Mouse (Mus musculus) layer of hippocampus, adult 18-20 months (tissue): ENCODE measurements around the gene Tmed8. TPM values are rescaled to one million over a fixed set of nuclear protein-coding genes. Genes with fewer than 3 reads are reported as not detected.
A peak's percentile ranks its signal among the peaks of the same experiment; 100 is the strongest.
"Not testable (repeated sequence)": the region's sequence is repeated elsewhere in the genome, so short reads cannot be mapped to it uniquely, and the experiment has no call there.

Experiments
- DNase-seq, 2 experiments: peaks; one replicate each; pipeline ENCODE4 v3.0.0; 2022; ENCODE audit warnings: low spot score in 2 of 2
- long read RNA-seq: library from polyadenylated mRNA; stranded (forward); transcript quantifications from one replicate; pipeline ENCODE4 v2.0.0, GENCODE M21; 2021
- total RNA-seq, 2 experiments: library from RNA; stranded (reverse); gene quantifications; 2 replicates each; pipeline ENCODE4 v1.2.3; 2021

Tmed8 gene
- total RNA-seq = 10 to 100 TPM; 28.6 to 29.4 TPM
- long read RNA-seq, full-length matches to known transcripts = 9 of 29 reads
- long read RNA-seq, partial matches to known transcripts = 16 of 29 reads
- long read RNA-seq, other reads (novel, unspliced or antisense) = 4 of 29 reads

GRCm38 (mm10) chr12:87199973-87200586 lies at the start of gene Tmed8:
TSS of gene Tmed8 (minus strand) at chr12:87200454.
- DNase-seq = peak; percentile 68 to 86

GRCm38 (mm10) chr12:87238632-87239031 lies 38.4 kb upstream of the Tmed8 start, which contains the start of gene Noxred1:
TSS of gene Noxred1 (minus strand) at chr12:87238732.
- DNase-seq = peak in 1 of 2 experiments; percentile 15

GRCm38 (mm10) chr12:87236882-87237483 lies 36.7 kb upstream of the Tmed8 start:
- no peak for DNase-seq

GRCm38 (mm10) chr12:87230379-87230895 lies 30.2 kb upstream of the Tmed8 start:
- DNase-seq = no peak

GRCm38 (mm10) chr12:87229633-87230032 lies 29.4 kb upstream of the Tmed8 start:
- DNase-seq = no peak

GRCm38 (mm10) chr12:87226801-87227200 lies 26.5 kb upstream of the Tmed8 start:
- DNase-seq = no peak

- DNase-seq = no peak
Measured at GRCm38 (mm10) chr12:87224950-87225349, 24.7 kb upstream of the Tmed8 start.

GRCm38 (mm10) chr12:87219362-87219761 lies 19.1 kb upstream of the Tmed8 start:
- DNase-seq = no peak

GRCm38 (mm10) chr12:87217596-87217995 lies 17.3 kb upstream of the Tmed8 start:
- no peak for DNase-seq

GRCm38 (mm10) chr12:87216053-87216452 lies 15.8 kb upstream of the Tmed8 start:
- DNase-seq = no peak

GRCm38 (mm10) chr12:87212844-87213606 lies 12.8 kb upstream of the Tmed8 start:
- DNase-seq = no peak

- DNase-seq = not testable (repeated sequence)
Measured at GRCm38 (mm10) chr12:87205789-87206188, 5.5 kb upstream of the Tmed8 start.

- no peak for DNase-seq
Measured at GRCm38 (mm10) chr12:87201694-87202093, 1.4 kb upstream of the Tmed8 start.

- DNase-seq = peak in 1 of 2 experiments; percentile 29
Measured at GRCm38 (mm10) chr12:87199206-87199972, 865 bp downstream of the Tmed8 start, which contains the start of gene Samd15. TSS of gene Samd15 (plus strand) at chr12:87199723.

- no peak for DNase-seq
Measured at GRCm38 (mm10) chr12:87198792-87199191, 1.5 kb downstream of the Tmed8 start.

GRCm38 (mm10) chr12:87196310-87196709 lies 3.9 kb downstream of the Tmed8 start:
- no peak for DNase-seq

GRCm38 (mm10) chr12:87195069-87195468 lies 5.2 kb downstream of the Tmed8 start:
- no peak for DNase-seq

GRCm38 (mm10) chr12:87193008-87193407 lies 7.2 kb downstream of the Tmed8 start:
- no peak for DNase-seq

GRCm38 (mm10) chr12:87177631-87178030 lies 22.6 kb downstream of the Tmed8 start:
- DNase-seq = no peak

GRCm38 (mm10) chr12:87175194-87175946 lies 24.9 kb downstream of the Tmed8 start:
- DNase-seq = peak in 1 of 2 experiments; percentile 19
